Mouse (Mus musculus): ENCODE results near the gene Il16. TPM values are rescaled to one million over a fixed set of nuclear protein-coding genes. Genes with fewer than 3 reads are reported as not detected.

Gene Il16
- total RNA-seq, 2 experiments from 2014 or later: 7.9 to 8.5 TPM

- no peak for DNase-seq
Measured at GRCm38 (mm10) chr7:83604180-83604944, 141.2 kb downstream of the Il16 start.

- peak; percentile 64 for DNase-seq
Measured at GRCm38 (mm10) chr7:83599913-83600286, 145.6 kb downstream of the Il16 start.

- no peak for DNase-seq
Measured at GRCm38 (mm10) chr7:83598997-83599912, 146.3 kb downstream of the Il16 start.

GRCm38 (mm10) chr7:83597063-83597462 is 148.5 kb downstream of the Il16 start:
- DNase-seq: no peak

- DNase-seq: no peak
Measured at GRCm38 (mm10) chr7:83594056-83594455, 151.5 kb downstream of the Il16 start.

Other genes with a start within 250 kb of the Il16 start
- gene Tmc3, start 160.8 kb downstream of the Il16 start, total RNA-seq (2021): 1 to 10 TPM in 1 of 2 experiments, under 1 TPM in 1; 0.80 to 1.6 TPM
- gene Stard5, start 113.8 kb downstream of the Il16 start, total RNA-seq (2021): 1 to 10 TPM; 8.6 to 9.1 TPM
- gene Cfap161, start 49.2 kb upstream of the Il16 start, total RNA-seq (2021): not detected
- gene Tlnrd1, start 138.6 kb upstream of the Il16 start, total RNA-seq (2021): 10 to 100 TPM in 1 of 2 experiments, 1 to 10 TPM in 1; 6.8 to 10.9 TPM
- gene Mesd, start 138.7 kb upstream of the Il16 start, total RNA-seq (2021): 10 to 100 TPM; 43.4 to 54.3 TPM

Data from gastrocnemius, postnatal 10 days (tissue).